Mouse (Mus musculus) forebrain, postnatal 0 days (tissue): ENCODE data around the gene Padi2. TPM values are rescaled to one million over a fixed set of nuclear protein-coding genes. Genes with fewer than 3 reads are reported as not detected.

Source experiments
- ATAC-seq: fragments of 200-750 bp; cut with Nextera tagmentation; 2 replicates; pipeline ENCODE4 v1.8.0; 2017; ENCODE audit warnings: mild to moderate bottlenecking, moderate library complexity
- DNase-seq: peaks from one replicate; pipeline ENCODE4 v3.0.0-alpha.2; 2015
- H3K27ac ChIP-seq: fragments of 300-500 bp; sonication (generic); 2 replicates; pipeline ENCODE4 v1.5.1; 2014; ENCODE audit warnings: low read depth, mild to moderate bottlenecking, antibody characterized with exemption, low read length, moderate library complexity, mixed read lengths
- H3K27me3 ChIP-seq: fragments of 300-500 bp; sonication (generic); 2 replicates; pipeline ENCODE4 v1.6.1; 2014; ENCODE audit warnings: mild to moderate bottlenecking, low read length, mixed read lengths; ENCODE audit not compliant: insufficient read depth
- H3K36me3 ChIP-seq: fragments of 300-500 bp; sonication (generic); 2 replicates; pipeline ENCODE4 v1.6.1; 2014; ENCODE audit warnings: mild to moderate bottlenecking, moderate library complexity; ENCODE audit not compliant: insufficient read depth
- H3K4me1 ChIP-seq: fragments of 300-500 bp; sonication (generic); 2 replicates; pipeline ENCODE4 v1.6.1; 2014; ENCODE audit warnings: antibody characterized with exemption; ENCODE audit not compliant: insufficient read depth
- H3K4me2 ChIP-seq: fragments of 300-500 bp; sonication (generic); 2 replicates; pipeline ENCODE4 v1.6.1; 2014; ENCODE audit warnings: low read depth, mild to moderate bottlenecking, moderate library complexity
- H3K4me3 ChIP-seq: fragments of 300-500 bp; sonication (generic); 2 replicates; pipeline ENCODE4 v1.5.1; 2014; ENCODE audit warnings: low read depth, low read length, mixed read lengths
- H3K9ac ChIP-seq: fragments of 300-500 bp; sonication (generic); 2 replicates; pipeline ENCODE4 v1.6.1; 2014; ENCODE audit warnings: mild to moderate bottlenecking
- H3K9me3 ChIP-seq: fragments of 300-500 bp; sonication (generic); 2 replicates; pipeline ENCODE4 v1.6.1; 2016; ENCODE audit warnings: low read length
- CTCF ChIP-seq: sonication (generic); IDR thresholded peaks from 2 replicates; pipeline ENCODE4 v1.5.1; 2016; ENCODE audit warnings: antibody characterized with exemption, control low read depth, low read depth
- WGBS: fragments of 180-500 bp; shearing (Covaris S2); extraction: QIAGEN DNeasy Blood & Tissue Kit; methylation state at CpG from one replicate; pipeline ENCODE4 v1.1.7; 2014; 5-methylcytosine and 5-hydroxymethylcytosine counted together
- polyA plus RNA-seq: library from polyadenylated mRNA; unstranded; fragments of >200 nt; fragmentation: Nextera tagmentation; extraction: Ambion mirVana; gene quantifications from 2 replicates; pipeline ENCODE4 v1.2.1, GENCODE M21; 2015
- total RNA-seq: library from RNA; depleted of rRNA; stranded (reverse); fragments of >200 nt; gene quantifications from 2 replicates; pipeline ENCODE4 v1.2.3, GENCODE M21; 2014

The Padi2 gene
- total and polyA plus RNA-seq, 2 experiments from 2014 or later: 1.3 to 1.8 TPM

GRCm38 (mm10) chr4:140986711-140987395 is 80.7 kb downstream of the Padi2 start, which contains the start of gene Atp13a2:
Gene Atp13a2 (plus strand): TSS chr4:140986873.
- Histone ChIP-seq H3K4me3 (peak within 1 kb of the TSS; percentile 86), H3K9ac (peak within 1 kb of the TSS; percentile 94), H3K9me3 (no peaks in the 10 kb centered on the region), H3K27ac (peak within 1 kb of the TSS; percentile 86), H3K4me1 (peaks cover 15% of the 10 kb centered on the region), H3K27me3 (no peaks in the 10 kb centered on the region), H3K36me3 (peaks cover 6% of the 10 kb centered on the region; the same call in 1 of the 2 replicates), H3K4me2 (peak within 1 kb of the TSS; percentile 77)
- peak; percentile 94 for DNase-seq
- TF ChIP-seq CTCF: peak; percentile 67
- WGBS: 1% methylated on average over 58 of the region's 58 CpGs
- peak; percentile 91 for ATAC-seq

- no peaks in the 10 kb centered on the region for H3K27me3 ChIP-seq
- ATAC-seq: peak; percentile 13; the same call in 1 of the 2 replicates
These were observed 81.3 kb downstream of the Padi2 start for GRCm38 (mm10) chr4:140987476-140987875.

GRCm38 (mm10) chr4:140988706-140989290 is 82.7 kb downstream of the Padi2 start:
- H3K4me1 ChIP-seq: peaks cover 15% of the 10 kb centered on the region
- H3K4me3 ChIP-seq: no peak overlapping the region
- H3K27ac ChIP-seq: no peak overlapping the region
- peaks cover 25% of the 10 kb centered on the region for H3K36me3 ChIP-seq
- no peaks in the 10 kb centered on the region for H3K27me3 ChIP-seq
- no peak for TF ChIP-seq CTCF
- H3K9ac ChIP-seq: 0 out of 2 replicates have a peak overlapping the region, but pooled peaks have one; percentile 3
- 62% methylated on average over 7 of the region's 7 CpGs for WGBS
- DNase-seq: no peak
- H3K9me3 ChIP-seq: no peaks in the 10 kb centered on the region
- no peak overlapping the region; the same call in 1 of the 2 replicates for H3K4me2 ChIP-seq
- ATAC-seq: no peak

More at GRCm38 (mm10) chr4:140987476-140987875, 81.3 kb downstream of the Padi2 start:
- peak overlapping the region; percentile 86 for H3K4me3 ChIP-seq
- H3K9ac ChIP-seq: peak overlapping the region; percentile 94
- H3K36me3 ChIP-seq: peaks cover 12% of the 10 kb centered on the region
- 31% methylated on average over 7 of the region's 7 CpGs for WGBS
- no peak for TF ChIP-seq CTCF
- H3K27ac ChIP-seq: peak overlapping the region; percentile 86
- peaks cover 15% of the 10 kb centered on the region for H3K4me1 ChIP-seq
- H3K9me3 ChIP-seq: no peaks in the 10 kb centered on the region
- peak overlapping the region; percentile 77 for H3K4me2 ChIP-seq
- no peak for DNase-seq

- TF ChIP-seq CTCF: no peak
- no peak overlapping the region for H3K27ac ChIP-seq
- no peak for ATAC-seq
- no peaks in the 10 kb centered on the region for H3K27me3 ChIP-seq
- H3K36me3 ChIP-seq: peaks cover 31% of the 10 kb centered on the region
- H3K9ac ChIP-seq: no peak overlapping the region
- H3K4me2 ChIP-seq: no peak overlapping the region
- H3K9me3 ChIP-seq: no peaks in the 10 kb centered on the region
- H3K4me1 ChIP-seq: peaks cover 15% of the 10 kb centered on the region
- H3K4me3 ChIP-seq: no peak overlapping the region
- 93% methylated on average over 14 of the region's 14 CpGs for WGBS
- no peak for DNase-seq
These were observed 83.3 kb downstream of the Padi2 start for GRCm38 (mm10) chr4:140989447-140989846.

GRCm38 (mm10) chr4:140992215-140992614 is 86.1 kb downstream of the Padi2 start:
- peaks cover 59% of the 10 kb centered on the region for H3K36me3 ChIP-seq
- H3K9me3 ChIP-seq: no peaks in the 10 kb centered on the region
- no peak overlapping the region for H3K4me3 ChIP-seq
- ATAC-seq (no peak), DNase-seq (no peak)
- no peak overlapping the region for H3K9ac ChIP-seq
- no peaks in the 10 kb centered on the region for H3K27me3 ChIP-seq
- H3K27ac ChIP-seq: no peak overlapping the region
- peaks cover 15% of the 10 kb centered on the region for H3K4me1 ChIP-seq
- WGBS: 74% methylated on average over 20 of the region's 20 CpGs
- H3K4me2 ChIP-seq: no peak overlapping the region
- no peak for TF ChIP-seq CTCF

- Histone ChIP-seq H3K36me3 (peaks cover 71% of the 10 kb centered on the region), H3K9ac (no peak overlapping the region), H3K27me3 (no peaks in the 10 kb centered on the region), H3K9me3 (no peaks in the 10 kb centered on the region), H3K4me3 (no peak overlapping the region), H3K27ac (no peak overlapping the region), H3K4me2 (no peak overlapping the region), H3K4me1 (peaks cover under 1% of the 10 kb centered on the region; the same call in 1 of the 2 replicates)
- DNase-seq (no peak), ATAC-seq (no peak)
- 87% methylated on average over 8 of the region's 8 CpGs for WGBS
- TF ChIP-seq CTCF: no peak
These were observed 87.7 kb downstream of the Padi2 start for GRCm38 (mm10) chr4:140993846-140994245.

GRCm38 (mm10) chr4:140995811-140996210 is 89.7 kb downstream of the Padi2 start:
- no peak overlapping the region for H3K4me3 ChIP-seq
- peaks cover 84% of the 10 kb centered on the region for H3K36me3 ChIP-seq
- TF ChIP-seq CTCF: no peak
- H3K9ac ChIP-seq: no peak overlapping the region
- H3K27me3 ChIP-seq: no peaks in the 10 kb centered on the region
- 88% methylated on average over 8 of the region's 8 CpGs for WGBS
- H3K4me2 ChIP-seq: no peak overlapping the region
- no peak for DNase-seq
- ATAC-seq: no peak
- no peak overlapping the region for H3K27ac ChIP-seq
- no peaks in the 10 kb centered on the region for H3K4me1 ChIP-seq
- H3K9me3 ChIP-seq: no peaks in the 10 kb centered on the region
